Mouse (Mus musculus): ENCODE measurements around the gene Sgms2. TPM values are rescaled to one million over a fixed set of nuclear protein-coding genes. Genes with fewer than 3 reads are reported as not detected.

Sgms2 gene
- polyA plus RNA-seq, 1 experiment: 27.2 TPM

DNA sequence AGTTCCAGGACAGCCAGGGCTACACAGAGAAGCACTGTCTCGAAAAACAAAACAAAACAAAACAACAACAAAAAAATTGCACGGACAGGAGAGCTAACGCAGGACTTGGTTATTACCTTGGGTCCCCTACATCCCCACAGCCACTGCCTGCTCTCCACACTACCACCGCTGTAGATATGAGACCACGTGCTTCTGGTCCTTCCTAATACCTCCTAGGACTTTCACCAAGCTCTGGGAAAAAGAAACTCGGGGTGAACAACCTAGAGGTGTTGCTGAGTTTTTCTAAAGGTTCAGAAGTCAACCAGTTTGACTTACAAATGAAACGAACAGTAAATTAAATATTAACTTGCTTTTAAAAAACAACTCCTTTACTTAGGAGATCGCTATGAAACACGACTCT lies 2.8 kb downstream of the Sgms2 start:
- peak overlapping the region; percentile 75 for H3K27ac ChIP-seq (ENCODE audit: insufficient read depth, low read depth, low read length)
- H3K36me3 ChIP-seq (ENCODE audit: control insufficient read depth, insufficient read depth, low read length): no peaks in the 10 kb centered on the region
- TF ChIP-seq CTCF (conservative IDR thresholded peaks at IDR 0.05; ENCODE audit: insufficient read depth, insufficient read length, low read depth, low read length) (no peak), POLR2A (IDR thresholded peaks at IDR 0.05; ENCODE audit: low read depth, low read length) (no peak)
- 34% methylated on average over 9 of the region's 9 CpGs for WGBS
- no peaks in the 10 kb centered on the region for H3K27me3 ChIP-seq (replicated peaks; ENCODE audit: control insufficient read depth, insufficient read depth, low read length)
- peaks cover 15% of the 10 kb centered on the region for H3K4me1 ChIP-seq (ENCODE audit: control insufficient read depth, insufficient read depth, low read length)
- peak; percentile 93 for DNase-seq
- no peak overlapping the region; the same call in 1 of the 2 replicates for H3K4me3 ChIP-seq (ENCODE audit: insufficient read depth, low read depth, low read length)

DNA sequence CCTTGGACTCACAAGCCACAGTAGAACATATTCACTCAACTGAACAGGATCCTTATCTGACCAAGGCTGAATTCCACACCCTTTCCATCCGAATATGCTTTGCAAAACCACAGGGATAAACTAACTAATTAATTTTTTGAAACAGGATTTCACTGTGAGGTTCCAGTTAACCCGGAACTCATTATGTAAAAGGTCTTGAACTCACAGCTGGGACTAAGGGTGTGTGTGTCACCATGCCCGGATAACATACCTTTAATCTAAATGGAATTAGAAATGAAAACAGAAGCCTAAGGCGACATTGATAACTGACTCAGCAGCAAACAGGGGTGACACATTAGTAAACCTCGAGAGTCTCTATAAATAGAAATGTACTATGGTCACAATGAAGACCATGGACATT lies 5.8 kb downstream of the Sgms2 start:
- no peak for TF ChIP-seq CTCF (conservative IDR thresholded peaks at IDR 0.05; ENCODE audit: insufficient read depth, insufficient read length, low read depth, low read length)
- no peak for TF ChIP-seq POLR2A (IDR thresholded peaks at IDR 0.05; ENCODE audit: low read depth, low read length)
- Histone ChIP-seq H3K27ac (ENCODE audit: insufficient read depth, low read depth, low read length) (peak overlapping the region; percentile 33; the same call in 1 of the 2 replicates), H3K4me3 (ENCODE audit: insufficient read depth, low read depth, low read length) (no peak overlapping the region), H3K36me3 (ENCODE audit: control insufficient read depth, insufficient read depth, low read length) (no peaks in the 10 kb centered on the region), H3K4me1 (ENCODE audit: control insufficient read depth, insufficient read depth, low read length) (peaks cover 31% of the 10 kb centered on the region), H3K27me3 (replicated peaks; ENCODE audit: control insufficient read depth, insufficient read depth, low read length) (no peaks in the 10 kb centered on the region)
- WGBS: 23% methylated on average over 5 of the region's 5 CpGs
- no peak for DNase-seq

DNA sequence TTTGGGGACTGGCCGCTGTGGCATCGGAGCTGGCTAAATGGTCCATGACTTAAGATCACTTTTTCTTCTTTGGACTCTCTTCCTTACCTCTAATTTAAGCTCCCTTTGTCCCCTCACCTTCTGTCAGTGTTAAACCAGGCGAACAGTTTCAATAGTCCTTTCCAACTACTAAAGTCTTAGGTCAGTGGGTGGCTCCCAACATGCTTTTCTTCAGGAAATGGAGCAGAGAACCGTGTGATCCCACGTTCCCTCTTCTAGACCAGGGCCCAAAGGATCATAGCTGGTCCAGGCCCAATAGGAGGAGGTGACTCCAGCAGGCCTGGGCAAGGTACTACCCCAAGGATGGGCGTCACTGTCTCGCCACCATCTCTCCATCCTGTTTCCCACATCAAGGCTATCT lies 7.6 kb downstream of the Sgms2 start:
- peak overlapping the region; percentile 31; the same call in 1 of the 2 replicates for H3K27ac ChIP-seq (ENCODE audit: insufficient read depth, low read depth, low read length)
- no peaks in the 10 kb centered on the region for H3K36me3 ChIP-seq (ENCODE audit: control insufficient read depth, insufficient read depth, low read length)
- H3K27me3 ChIP-seq (replicated peaks; ENCODE audit: control insufficient read depth, insufficient read depth, low read length): no peaks in the 10 kb centered on the region
- no peak for TF ChIP-seq POLR2A (IDR thresholded peaks at IDR 0.05; ENCODE audit: low read depth, low read length)
- no peak for TF ChIP-seq CTCF (conservative IDR thresholded peaks at IDR 0.05; ENCODE audit: insufficient read depth, insufficient read length, low read depth, low read length)
- no peak overlapping the region for H3K4me3 ChIP-seq (ENCODE audit: insufficient read depth, low read depth, low read length)
- peaks cover 35% of the 10 kb centered on the region for H3K4me1 ChIP-seq (ENCODE audit: control insufficient read depth, insufficient read depth, low read length)
- WGBS: 42% methylated on average over 7 of the region's 7 CpGs
- peak; percentile 81 for DNase-seq

DNA sequence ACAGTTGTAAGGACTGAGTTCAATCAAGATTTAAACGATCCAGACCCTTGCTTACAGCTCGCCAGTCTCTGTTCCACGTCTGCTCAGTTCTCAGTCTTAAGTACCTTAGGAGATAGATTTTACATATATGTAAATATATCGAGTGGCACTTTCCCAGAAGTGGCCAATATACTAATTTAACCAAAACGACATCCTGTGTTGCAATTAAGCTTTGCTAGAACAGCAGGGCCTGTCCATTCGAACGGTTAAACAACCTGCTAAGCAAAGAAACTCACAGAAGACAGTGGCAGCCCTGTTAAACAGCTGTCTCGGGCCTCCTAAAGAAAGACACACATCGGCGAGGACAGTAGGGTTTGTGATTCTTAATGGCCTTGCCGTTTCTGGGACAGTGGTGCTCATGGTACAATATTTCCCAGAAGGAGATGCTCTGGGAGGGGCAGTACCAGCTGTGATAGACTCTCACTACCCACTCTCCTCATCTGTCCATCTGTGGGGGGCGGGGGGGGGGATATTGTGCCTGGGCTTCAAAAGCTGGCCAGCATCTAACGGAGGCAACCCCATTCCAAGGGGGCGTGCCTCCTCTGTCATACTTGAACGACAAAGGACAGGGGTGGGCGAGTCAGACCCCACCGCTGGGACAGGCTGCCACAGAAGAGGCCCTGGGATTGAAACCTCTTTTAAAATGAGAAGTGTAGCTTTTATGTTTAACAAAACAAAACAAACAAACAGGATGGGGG lies 9.1 kb downstream of the Sgms2 start:
- H3K27me3 ChIP-seq (replicated peaks; ENCODE audit: control insufficient read depth, insufficient read depth, low read length): no peaks in the 10 kb centered on the region
- H3K27ac ChIP-seq (ENCODE audit: insufficient read depth, low read depth, low read length): peak overlapping the region; percentile 71
- H3K4me1 ChIP-seq (ENCODE audit: control insufficient read depth, insufficient read depth, low read length): peaks cover 31% of the 10 kb centered on the region
- TF ChIP-seq CTCF (conservative IDR thresholded peaks at IDR 0.05; ENCODE audit: insufficient read depth, insufficient read length, low read depth, low read length): no peak
- no peak for TF ChIP-seq POLR2A (IDR thresholded peaks at IDR 0.05; ENCODE audit: low read depth, low read length)
- WGBS: 35% methylated on average over 17 of the region's 17 CpGs
- no peak for DNase-seq
- H3K4me3 ChIP-seq (ENCODE audit: insufficient read depth, low read depth, low read length): no peak overlapping the region
- H3K36me3 ChIP-seq (ENCODE audit: control insufficient read depth, insufficient read depth, low read length): no peaks in the 10 kb centered on the region

DNA sequence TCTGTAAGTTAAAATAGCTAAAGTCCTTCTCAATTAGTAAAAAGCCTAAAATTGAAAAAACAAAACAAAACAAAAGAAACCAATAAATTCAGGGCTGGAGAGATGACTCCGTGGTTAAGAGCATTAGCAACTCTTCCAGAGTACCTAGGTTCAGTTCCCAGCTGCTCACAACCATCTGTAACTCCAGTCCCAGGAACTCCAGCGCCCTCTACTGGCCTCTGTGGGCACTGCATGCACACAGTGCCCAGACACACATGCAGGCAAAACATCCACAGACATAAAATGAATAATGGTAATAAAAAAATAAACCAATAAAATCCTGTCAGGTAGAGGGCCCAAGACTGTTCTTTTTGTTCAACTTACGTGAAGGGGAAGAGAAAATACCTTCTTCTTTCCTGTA lies 10.6 kb downstream of the Sgms2 start:
- no peaks in the 10 kb centered on the region for H3K36me3 ChIP-seq (ENCODE audit: control insufficient read depth, insufficient read depth, low read length)
- DNase-seq: no peak
- peaks cover 29% of the 10 kb centered on the region for H3K4me1 ChIP-seq (ENCODE audit: control insufficient read depth, insufficient read depth, low read length)
- WGBS: 65% methylated on average over 3 of the region's 3 CpGs
- no peaks in the 10 kb centered on the region for H3K27me3 ChIP-seq (replicated peaks; ENCODE audit: control insufficient read depth, insufficient read depth, low read length)
- H3K4me3 ChIP-seq (ENCODE audit: insufficient read depth, low read depth, low read length): no peak overlapping the region
- TF ChIP-seq CTCF (conservative IDR thresholded peaks at IDR 0.05; ENCODE audit: insufficient read depth, insufficient read length, low read depth, low read length) (peak; percentile 45), POLR2A (IDR thresholded peaks at IDR 0.05; ENCODE audit: low read depth, low read length) (no peak)
- no peak overlapping the region for H3K27ac ChIP-seq (ENCODE audit: insufficient read depth, low read depth, low read length)

GRCm38 (mm10) chr3:131479415-131479814 lies 11.8 kb downstream of the Sgms2 start:
- Histone ChIP-seq H3K4me1 (ENCODE audit: control insufficient read depth, insufficient read depth, low read length) (peaks cover 24% of the 10 kb centered on the region), H3K36me3 (ENCODE audit: control insufficient read depth, insufficient read depth, low read length) (no peaks in the 10 kb centered on the region), H3K27me3 (replicated peaks; ENCODE audit: control insufficient read depth, insufficient read depth, low read length) (no peaks in the 10 kb centered on the region), H3K4me3 (ENCODE audit: insufficient read depth, low read depth, low read length) (no peak overlapping the region), H3K27ac (ENCODE audit: insufficient read depth, low read depth, low read length) (no peak overlapping the region)
- DNase-seq: peak; percentile 62
- TF ChIP-seq POLR2A (IDR thresholded peaks at IDR 0.05; ENCODE audit: low read depth, low read length) (no peak), CTCF (conservative IDR thresholded peaks at IDR 0.05; ENCODE audit: insufficient read depth, insufficient read length, low read depth, low read length) (no peak)
- WGBS: 76% methylated on average over 3 of the region's 3 CpGs

GRCm38 (mm10) chr3:131476002-131476401 lies 15.2 kb downstream of the Sgms2 start:
- H3K4me3 ChIP-seq (ENCODE audit: insufficient read depth, low read depth, low read length): no peak overlapping the region
- WGBS: 80% methylated on average over 10 of the region's 10 CpGs
- H3K27me3 ChIP-seq (replicated peaks; ENCODE audit: control insufficient read depth, insufficient read depth, low read length): no peaks in the 10 kb centered on the region
- H3K27ac ChIP-seq (ENCODE audit: insufficient read depth, low read depth, low read length): no peak overlapping the region
- 0 out of 2 replicates have a peak, but pooled peaks cover 4% of the 10 kb centered on the region for H3K4me1 ChIP-seq (ENCODE audit: control insufficient read depth, insufficient read depth, low read length)
- DNase-seq: no peak
- TF ChIP-seq POLR2A (IDR thresholded peaks at IDR 0.05; ENCODE audit: low read depth, low read length): no peak
- TF ChIP-seq CTCF (conservative IDR thresholded peaks at IDR 0.05; ENCODE audit: insufficient read depth, insufficient read length, low read depth, low read length): no peak
- no peaks in the 10 kb centered on the region for H3K36me3 ChIP-seq (ENCODE audit: control insufficient read depth, insufficient read depth, low read length)

Data from kidney, adult 2 months (tissue).